Mouse (Mus musculus) megakaryocyte, adult 5-6 weeks (primary cell): ENCODE results near the gene Pigs. TPM values are rescaled to one million over a fixed set of nuclear protein-coding genes. Genes with fewer than 3 reads are reported as not detected.

ENCODE experiments used
- ATAC-seq: 2 replicates; pipeline ENCODE4 v1.8.0; 2016; ENCODE audit warnings: mild to moderate bottlenecking, inconsistent platforms; ENCODE audit not compliant: poor library complexity, severe bottlenecking
- total RNA-seq, 2 experiments: library from RNA; stranded (forward) in 1 of 2; stranded (reverse) in 1 of 2; fragments of 153-499, 151-499 nt in 1 of 2; fragments of 221-1000, 200-1000 nt in 1 of 2; gene quantifications; 2 replicates each; pipeline versions ENCODE4 v1.2.3 to v1.2.4; 2015 to 2017

The Pigs gene
- total RNA-seq, 2 experiments from 2014 or later: 22.4 to 33.5 TPM

GRCm38 (mm10) chr11:78333992-78334391 is 5.8 kb downstream of the Pigs start:
- no peak for ATAC-seq

GRCm38 (mm10) chr11:78337040-78337439 is 8.8 kb downstream of the Pigs start:
- ATAC-seq: no peak

- ATAC-seq: no peak
Observed at GRCm38 (mm10) chr11:78341702-78342101, 13.5 kb downstream of the Pigs start.

GRCm38 (mm10) chr11:78343381-78344327 is 15.4 kb downstream of the Pigs start, which contains the start of gene Unc119:
Gene Unc119 (plus strand): TSS chr11:78343482.
- peak; percentile 68 for ATAC-seq

GRCm38 (mm10) chr11:78344328-78344889 is 16.2 kb downstream of the Pigs start:
- no peak for ATAC-seq

GRCm38 (mm10) chr11:78344890-78345715 is 16.9 kb downstream of the Pigs start:
- ATAC-seq: no peak

GRCm38 (mm10) chr11:78345801-78346200 is 17.6 kb downstream of the Pigs start:
- peak; percentile 59 for ATAC-seq

- ATAC-seq: no peak
Observed at GRCm38 (mm10) chr11:78346326-78347069, 18.3 kb downstream of the Pigs start.

- ATAC-seq: peak; percentile 20; the same call in 1 of the 2 replicates
Observed at GRCm38 (mm10) chr11:78347070-78347754, 19.0 kb downstream of the Pigs start.

GRCm38 (mm10) chr11:78347908-78348307 is 19.7 kb downstream of the Pigs start:
- ATAC-seq: peak; percentile 53

- no peak for ATAC-seq
Observed at GRCm38 (mm10) chr11:78348474-78348873, 20.3 kb downstream of the Pigs start.

- ATAC-seq: peak; percentile 38
Observed at GRCm38 (mm10) chr11:78349441-78350358, 21.5 kb downstream of the Pigs start.

- peak; percentile 83 for ATAC-seq
Observed at GRCm38 (mm10) chr11:78353081-78353480, 24.9 kb downstream of the Pigs start.

- ATAC-seq: no peak
Observed at GRCm38 (mm10) chr11:78354905-78355304, 26.7 kb downstream of the Pigs start.

- peak; percentile 25; the same call in 1 of the 2 replicates for ATAC-seq
Observed at GRCm38 (mm10) chr11:78355471-78356238, 27.4 kb downstream of the Pigs start.

- ATAC-seq: no peak
Observed at GRCm38 (mm10) chr11:78358330-78359007, 30.3 kb downstream of the Pigs start.

- ATAC-seq: peak; percentile 91
Observed at GRCm38 (mm10) chr11:78360125-78360788, 32.0 kb downstream of the Pigs start.
